Mouse (Mus musculus) activated CD4-positive, CD25-positive, alpha-beta regulatory T cell, adult 4 months (primary cell): ENCODE measurements around the gene Naa10. TPM values are rescaled to one million over a fixed set of nuclear protein-coding genes. Genes with fewer than 3 reads are reported as not detected.

Source experiments
- ATAC-seq: one replicate; pipeline ENCODE4 v1.8.0; 2017
- polyA plus RNA-seq, 2 experiments: library from polyadenylated mRNA; unstranded; fragments of 100-300 nt; shearing (Covaris generic); gene quantifications; one replicate each; pipeline ENCODE4 v1.2.1; 2017

Gene Naa10
- polyA plus RNA-seq, result 100 to 1,000 TPM; 185 to 192 TPM

DNA sequence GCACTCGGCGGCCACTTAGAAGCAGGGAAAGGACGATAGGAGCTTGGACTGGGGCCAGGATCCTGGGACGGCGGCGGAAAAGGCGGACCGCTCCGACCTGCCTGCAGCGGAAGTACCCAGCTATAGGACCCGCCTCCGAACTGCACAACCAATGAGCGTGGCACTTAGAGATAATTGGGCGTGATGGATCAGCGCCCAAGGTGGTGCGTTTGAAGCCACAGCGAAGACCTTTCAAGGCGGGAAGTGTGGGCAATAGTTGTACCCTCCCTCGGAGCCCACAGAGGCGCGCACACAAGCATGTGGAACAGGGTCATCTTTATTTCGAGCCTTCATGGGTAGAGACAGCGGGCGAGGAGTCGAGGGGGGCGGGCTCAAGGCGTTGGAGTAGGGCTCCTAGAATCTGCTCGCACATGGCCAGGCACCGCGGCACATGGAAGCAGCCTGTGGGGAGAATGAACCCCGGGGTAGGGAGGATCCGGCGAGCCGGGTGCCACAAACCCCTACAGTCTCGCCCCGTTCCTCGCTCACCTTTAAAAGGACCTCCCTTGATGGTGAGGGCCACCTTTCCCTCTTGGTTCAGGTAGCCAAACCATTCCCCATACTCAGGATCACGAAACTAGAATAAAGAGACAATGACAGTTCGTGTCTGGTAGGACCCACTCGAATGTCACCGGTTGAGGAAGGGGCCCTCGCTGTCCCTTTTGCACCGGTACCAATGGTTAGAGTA, at the start of gene Naa10, which contains the start of gene Arhgap4:
TSS of gene Naa10 (minus strand) at position 122 of the 727 bp plus-strand sequence.
TSS of gene Arhgap4 (minus strand) at position 48 of the 727 bp plus-strand sequence.
- ATAC-seq, result peak; percentile 96

DNA sequence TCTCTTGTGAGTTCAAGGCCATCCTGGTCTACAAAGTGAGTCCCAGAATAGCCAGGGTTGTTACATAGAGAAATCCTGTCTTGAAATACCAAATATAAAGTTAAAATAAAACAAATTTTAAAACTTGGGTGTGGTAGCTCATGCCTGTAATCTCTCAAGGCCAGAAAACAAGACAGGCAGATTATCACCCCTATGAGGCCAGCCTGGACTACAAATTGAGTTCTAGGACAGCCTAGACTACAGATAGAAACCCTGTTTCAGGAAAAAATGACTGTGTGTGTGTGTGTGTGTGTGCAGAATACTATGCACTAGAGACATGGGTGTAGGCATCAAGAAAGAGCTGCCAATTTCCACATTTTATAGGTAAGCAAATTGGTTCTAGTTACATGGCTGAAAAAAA, 49.0 kb upstream of the Naa10 start:
- no peak for ATAC-seq

DNA sequence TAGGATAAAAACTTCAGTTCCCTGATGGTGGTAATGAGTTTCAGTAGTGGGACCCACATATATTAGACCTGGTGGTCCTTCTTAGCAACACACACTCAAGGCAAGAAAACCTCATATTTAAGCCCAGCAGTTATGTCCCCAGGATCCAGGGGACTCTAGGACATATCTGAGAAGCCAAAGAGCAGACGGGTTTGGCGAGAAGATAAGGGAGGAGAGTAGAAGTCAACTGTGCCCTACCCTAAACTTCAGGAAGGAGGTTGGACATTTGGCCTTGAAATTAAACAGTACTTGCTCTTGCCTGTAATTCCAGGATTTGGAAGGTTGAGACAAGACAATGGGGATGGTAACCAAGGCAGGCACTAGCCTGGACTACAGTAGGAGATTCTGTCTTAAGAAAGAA, 48.0 kb upstream of the Naa10 start:
- ATAC-seq, result no peak

DNA sequence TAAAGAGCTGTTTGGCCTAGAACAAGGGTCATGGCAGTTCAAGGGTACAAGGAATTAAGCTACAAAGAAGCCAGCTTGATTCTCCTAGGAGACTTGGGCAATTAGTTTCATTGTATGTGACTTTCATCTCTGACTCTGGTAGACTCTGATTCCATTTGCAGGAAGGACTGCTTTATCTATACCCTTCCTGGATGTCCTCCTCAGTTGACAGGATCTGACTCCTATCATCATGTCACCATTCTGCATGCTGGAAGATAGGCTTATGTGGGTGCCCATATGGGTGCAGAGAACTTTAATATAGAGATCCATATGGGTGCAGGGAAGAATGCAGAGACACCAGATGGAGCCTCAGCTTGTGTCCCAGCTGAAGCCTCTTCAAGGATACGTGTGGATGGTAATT, 47.4 kb upstream of the Naa10 start:
- ATAC-seq, result no peak

DNA sequence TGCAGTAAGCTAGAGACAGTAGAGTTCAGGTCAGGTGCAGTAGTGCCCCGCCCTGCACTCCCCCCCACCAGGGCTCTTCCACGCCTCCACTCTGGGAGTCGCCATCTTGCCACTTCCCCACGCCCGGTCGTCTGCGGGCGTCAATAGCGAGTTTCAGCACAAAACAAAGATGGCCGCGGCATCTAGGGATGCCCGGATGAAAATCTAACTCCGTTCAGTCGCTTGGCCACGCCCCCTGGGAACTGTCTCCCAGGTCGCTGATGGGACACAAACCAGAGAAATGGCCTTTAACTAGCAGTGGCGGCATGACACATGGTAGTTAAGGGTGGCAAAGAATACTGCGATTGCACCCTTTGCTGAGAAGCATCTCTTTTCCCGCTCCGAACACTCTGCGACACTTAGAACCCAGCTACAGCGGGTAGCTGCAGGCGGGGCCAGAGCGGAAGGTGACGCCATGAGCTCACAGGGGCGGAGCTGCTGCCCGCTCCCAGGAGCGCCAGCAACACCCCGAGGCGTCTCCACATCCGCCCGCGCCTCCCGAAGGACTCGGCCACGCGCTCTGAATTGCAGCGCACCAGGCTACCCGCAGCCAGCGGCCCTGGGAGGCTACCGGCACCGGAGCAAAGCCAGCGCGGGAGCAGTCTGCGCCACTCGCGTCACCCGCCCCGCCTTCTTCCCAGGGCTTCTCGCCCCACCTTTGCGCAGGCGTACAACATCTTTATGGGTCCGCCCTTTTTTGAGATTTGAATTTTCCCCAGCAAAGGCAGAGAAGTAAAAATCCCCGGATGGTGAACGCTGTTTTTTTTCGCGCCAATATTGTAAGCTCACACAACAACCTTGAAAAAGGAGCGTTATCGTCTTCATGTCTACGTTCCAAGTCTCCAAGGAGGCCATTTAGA, 45.7 kb upstream of the Naa10 start:
- peak; percentile 55 for ATAC-seq

DNA sequence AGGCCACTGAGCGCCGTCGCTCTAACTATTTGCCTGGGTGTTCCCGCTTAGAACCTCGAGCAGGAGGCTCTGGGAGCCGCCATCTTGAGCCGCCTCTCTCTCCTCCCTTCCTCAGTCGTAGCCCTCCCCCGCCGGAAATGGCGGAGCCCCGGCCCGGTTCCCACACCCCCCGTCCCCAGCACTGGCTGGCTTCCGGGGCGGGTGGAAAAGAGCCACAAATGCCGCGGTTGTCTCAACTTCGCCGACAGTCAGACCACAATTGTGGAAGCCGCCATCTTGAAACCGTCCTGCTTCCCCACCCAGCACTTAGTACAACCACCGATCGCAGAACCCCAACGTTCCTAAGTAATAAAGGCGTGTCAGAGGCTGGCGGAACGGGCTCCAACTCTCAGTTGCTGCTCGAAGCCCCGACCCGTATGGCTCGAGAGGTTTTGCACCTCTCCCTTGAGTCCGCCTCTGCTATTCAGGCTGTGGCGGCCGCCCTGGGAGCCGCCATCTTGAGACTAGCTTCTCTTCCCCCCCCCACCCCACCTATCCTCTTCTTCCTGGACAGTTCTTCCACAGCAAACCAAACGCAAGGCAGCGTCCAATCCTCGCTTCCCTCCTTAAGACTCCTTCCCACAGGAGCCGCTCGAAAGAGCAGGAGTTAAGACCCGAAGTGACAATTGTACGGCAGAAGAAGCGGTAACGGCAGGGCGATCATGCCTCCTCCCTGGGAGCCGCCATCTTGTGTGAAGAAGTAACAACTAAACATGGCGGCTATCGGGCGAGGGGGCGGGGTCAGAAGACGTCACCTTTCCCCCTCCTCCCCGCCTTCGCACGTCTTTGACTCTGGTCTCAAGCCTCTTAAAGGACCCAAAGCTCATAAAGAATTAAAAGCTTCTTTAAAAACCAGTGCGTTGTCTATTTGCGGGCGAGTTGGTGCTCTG, 44.8 kb upstream of the Naa10 start, which contains the start of gene Hcfc1:
TSS of gene Hcfc1 (minus strand) at position 110 of the 929 bp plus-strand sequence.
- ATAC-seq, result peak; percentile 31

DNA sequence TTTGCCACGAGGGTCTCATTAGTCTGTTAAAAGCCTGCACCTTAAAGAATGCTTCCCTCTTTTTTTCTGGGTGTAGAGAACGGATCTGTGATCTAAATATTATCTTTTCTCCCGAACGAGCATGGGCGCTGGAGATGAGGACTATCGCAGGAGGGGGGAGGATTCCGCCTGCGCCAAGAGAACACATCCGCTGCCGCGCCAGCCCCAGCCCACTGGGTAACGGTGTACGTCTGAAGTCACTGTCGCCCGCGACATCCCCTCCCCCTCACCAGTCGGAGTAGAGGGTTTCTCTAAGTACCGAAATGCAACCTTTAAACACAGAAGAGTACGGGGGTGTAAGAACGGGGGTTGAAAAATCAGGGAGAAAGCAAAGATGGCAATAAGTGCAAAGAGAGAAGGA, 43.6 kb upstream of the Naa10 start:
- ATAC-seq, result peak; percentile 22

DNA sequence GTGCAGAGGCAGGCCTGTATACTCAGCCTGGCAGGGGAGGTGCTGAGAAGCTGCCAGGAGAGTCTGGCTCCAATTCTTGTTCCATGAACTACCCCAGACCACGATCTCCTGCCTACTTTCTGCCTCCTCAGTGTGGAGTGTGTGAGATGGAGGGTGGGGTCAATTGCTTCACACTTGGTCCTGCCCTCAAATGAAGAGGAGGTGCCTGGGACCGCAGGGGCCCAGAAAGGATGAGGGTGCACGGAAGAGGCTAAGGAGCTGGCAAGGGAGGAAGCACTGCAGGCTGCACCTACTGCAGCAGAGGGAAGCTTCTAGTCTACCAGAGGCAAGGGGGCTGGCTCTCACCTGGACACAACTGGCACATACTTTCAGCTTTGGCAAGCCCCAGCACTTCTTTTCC, 42.6 kb upstream of the Naa10 start:
- peak; percentile 34 for ATAC-seq

DNA sequence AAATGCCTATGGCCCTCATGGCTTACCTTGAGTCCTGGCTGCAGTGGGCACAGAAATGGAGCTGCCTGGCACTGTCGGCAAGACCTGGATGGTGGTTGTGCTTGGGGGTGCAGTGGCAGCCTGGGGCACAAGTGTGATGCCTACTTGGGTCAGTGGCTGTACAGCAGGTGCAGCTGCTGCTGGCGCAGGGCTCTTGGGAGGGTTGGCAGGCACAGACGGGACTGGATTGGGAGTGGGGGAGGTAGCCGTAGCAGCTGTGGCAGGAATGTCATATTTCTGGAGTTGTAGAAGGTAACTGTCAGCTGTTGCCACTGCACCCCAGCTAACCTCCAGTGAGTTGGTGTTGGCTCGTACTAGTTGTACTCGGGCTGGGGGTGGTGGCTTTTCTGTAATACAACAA, 33.2 kb upstream of the Naa10 start:
- no peak for ATAC-seq

DNA sequence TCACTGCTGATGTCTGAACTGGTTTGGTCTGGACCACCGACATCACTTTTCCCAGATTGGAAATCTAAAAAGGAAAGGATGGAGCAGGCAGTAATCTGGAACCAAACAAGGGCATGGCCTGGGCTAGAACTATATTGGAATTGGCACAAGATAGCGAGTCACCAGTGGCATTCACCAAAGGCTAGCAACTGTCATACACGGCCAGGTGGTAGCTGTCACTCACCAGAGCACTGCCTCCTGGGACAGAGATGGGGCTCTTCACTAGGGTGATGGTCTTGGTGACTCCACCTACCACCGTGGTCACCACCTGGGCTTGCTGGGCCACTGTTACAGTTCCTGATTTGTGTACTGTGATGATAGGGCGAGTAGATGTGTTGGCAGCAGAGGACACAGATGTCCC, 30.9 kb upstream of the Naa10 start:
- ATAC-seq, result no peak

DNA sequence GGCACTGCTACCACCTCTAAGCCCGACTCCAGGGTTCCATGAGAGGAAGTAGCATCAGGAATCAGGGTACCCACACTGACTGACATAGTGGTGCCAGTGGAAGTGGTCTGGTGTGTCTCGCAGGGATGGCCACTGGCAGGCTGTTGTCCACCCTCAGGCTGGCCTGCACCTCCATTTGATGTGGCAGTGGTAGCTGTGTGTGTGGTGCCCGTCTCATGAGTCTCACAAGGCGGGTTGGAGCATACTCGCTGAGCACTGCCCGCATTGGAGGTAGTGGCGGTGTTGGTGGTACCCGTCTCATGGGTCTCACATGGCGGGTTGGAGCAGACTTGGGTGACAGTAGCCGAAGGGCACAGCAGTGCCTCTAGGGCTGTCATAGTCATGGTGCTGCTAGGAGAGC, 27.6 kb upstream of the Naa10 start:
- ATAC-seq, result no peak

DNA sequence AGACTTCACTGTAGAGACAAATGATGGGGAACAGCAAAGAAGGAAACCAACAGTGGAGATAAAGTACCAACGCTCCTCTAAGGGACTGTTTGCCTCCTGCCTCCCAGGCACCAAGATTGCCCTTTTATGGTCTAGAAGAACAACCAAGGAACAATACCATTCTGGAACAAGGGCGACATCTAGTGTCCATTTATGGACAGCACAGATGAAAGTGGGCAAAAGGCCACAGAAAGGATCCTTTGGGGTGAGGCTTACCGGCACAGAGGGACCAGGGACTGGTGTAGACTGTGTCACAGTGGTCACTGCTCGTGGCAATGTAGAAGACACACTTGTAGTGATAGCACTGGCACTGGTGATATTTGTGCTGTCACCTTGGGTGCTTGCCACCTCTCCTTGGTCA, 26.9 kb upstream of the Naa10 start:
- peak; percentile 73 for ATAC-seq

DNA sequence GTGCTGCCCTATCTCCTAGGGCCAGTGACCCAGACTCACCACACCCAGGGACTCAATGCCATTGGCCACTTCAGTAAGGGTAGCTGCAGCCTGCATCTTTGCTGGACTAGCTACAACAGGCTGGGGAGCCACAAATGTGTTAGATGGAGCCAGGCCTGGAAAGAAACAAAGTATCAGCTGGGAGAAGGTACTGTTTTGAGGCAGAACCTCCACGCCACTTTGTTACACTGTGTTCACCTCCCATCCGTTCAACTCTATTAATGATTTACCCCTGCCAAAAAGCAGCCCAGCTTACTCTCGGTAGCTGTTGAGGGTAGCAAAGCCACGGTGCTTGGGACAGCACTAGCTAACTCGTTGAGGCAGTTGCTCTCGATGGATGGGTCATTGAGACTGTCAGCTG, 25.2 kb upstream of the Naa10 start:
- ATAC-seq, result no peak

DNA sequence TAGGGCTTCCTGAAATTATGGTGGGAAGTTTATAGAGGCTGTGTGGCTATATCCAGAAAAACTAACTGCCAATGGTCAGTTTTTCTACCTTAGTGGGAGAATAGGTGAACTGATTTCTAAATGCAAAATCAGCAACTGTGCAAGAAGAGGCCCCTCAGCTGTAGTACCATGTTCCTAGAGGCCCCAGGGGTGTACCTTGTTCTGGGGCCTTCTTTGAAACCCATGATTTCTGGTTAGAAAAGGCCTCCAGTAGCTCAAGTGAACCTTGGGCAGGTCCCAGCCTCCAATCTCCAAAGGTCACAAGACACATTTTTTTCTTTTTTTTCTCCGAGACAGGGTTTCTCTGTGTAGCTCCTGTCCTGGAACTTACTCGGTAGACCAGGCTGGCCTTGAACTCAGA, 20.6 kb upstream of the Naa10 start:
- no peak for ATAC-seq

DNA sequence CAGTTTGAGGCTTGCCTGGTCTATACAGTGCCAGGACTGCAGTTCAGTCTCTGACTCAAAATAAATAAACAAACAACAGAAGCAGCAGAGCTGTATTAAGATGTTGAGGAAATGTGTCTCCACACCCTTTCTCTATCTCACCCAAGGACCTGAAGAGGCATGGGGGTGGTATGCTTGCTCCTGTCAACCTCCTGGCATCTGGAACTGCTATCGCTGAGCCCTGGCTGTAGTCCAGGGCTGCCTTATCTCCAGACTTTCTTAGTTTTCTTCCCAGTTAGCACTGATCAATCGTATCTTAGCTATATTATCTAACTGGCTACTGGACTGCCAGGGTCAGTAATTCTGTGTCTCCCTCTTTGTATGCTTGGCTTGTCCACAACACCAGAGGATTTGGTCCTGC, 20.1 kb upstream of the Naa10 start:
- no peak for ATAC-seq

DNA sequence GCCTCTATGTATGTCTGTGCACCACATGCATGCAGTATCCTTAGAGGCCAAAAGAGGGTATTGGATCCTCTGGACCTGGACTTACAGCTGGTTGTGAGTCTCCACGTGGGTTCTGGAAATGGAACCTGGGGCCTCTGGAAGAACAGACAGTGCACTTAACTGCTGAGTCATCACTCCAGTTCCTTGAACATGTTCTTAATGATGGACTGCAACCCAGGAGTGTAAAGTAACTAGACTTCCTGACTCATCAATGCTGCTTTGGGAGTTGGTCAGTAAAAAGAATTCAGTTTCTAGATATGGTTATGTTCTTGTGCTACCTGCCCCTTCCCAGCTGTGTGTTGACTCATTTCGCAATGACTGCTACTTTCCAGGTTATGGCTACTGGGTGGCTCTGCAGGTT, 10.1 kb upstream of the Naa10 start:
- ATAC-seq, result no peak

DNA sequence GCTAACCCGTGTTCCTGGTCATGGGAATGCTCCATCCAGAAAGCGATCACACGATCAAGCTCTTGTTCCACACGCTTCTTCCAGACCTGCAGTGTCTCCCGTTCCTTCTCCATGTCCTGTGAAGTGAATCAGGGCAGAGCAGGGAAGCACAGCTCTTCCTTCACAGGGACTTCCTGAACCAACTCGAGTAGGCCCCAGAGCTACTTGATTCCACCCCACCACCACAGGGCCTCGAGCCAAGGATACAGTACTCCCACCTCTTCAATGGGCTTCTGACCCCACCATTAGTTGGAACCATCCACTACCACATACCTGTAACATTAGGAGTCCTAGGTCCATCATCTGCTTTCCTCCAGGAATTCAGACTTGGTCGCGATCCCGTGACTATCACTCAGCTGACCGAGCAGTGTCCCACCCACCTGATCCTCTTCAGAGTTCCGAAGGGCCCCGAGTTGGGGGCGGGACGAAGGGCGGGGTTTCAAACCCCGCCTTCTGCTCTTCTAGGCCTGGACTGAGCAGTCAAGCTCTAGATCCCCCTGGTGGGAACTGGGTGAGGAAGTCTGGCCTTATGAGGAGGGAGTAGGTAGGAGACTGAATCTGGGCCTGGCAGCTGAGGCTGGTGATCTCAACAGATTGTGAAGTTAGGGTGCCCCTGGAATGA, 8.8 kb upstream of the Naa10 start, which contains the start of gene Renbp:
TSS of gene Renbp (minus strand) at position 449 of the 661 bp plus-strand sequence.
- peak; percentile 52 for ATAC-seq

DNA sequence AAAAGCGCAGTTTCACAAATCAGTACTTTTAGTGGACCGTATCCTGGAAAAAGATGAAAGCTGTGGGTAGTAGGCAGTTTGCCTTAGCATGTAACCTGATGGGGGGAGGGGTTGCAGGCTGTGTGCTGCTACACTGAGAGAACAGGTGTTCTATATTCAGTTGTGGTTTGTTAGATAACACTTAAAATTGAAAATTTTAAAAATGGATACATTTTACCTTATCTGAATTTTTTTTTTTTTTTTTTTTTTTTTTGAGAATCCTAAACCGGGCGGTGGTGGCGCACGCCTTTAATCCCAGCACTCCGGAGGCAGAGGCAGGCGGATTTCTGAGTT, 772 bp upstream of the Naa10 start:
- no peak for ATAC-seq

DNA sequence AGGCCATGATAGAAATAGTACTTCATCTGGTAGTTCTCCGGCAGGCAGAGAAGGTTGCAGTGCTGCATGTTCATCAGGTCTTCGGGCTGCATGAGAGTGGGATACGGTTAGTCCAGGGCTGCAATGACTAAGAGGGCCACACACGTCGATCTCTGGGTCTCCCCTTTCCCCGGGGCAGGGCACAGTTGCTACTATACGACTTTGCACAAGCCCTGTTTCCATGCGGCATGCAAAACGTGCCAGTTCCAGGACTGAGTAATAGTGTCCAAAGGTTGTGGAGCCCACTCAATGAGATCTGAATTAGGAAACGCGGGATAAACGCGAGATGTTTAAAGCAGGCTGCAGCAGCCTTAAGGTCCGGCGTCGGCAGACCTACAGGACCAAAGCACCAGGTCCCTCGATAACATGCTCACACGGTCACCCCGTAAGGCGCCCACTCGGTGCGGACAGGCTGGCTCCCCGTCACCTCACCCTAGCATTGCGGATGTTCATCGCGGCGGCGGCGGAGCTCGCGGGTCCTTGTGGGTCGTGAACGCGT, 390 bp downstream of the Naa10 start:
- peak; percentile 11 for ATAC-seq

DNA sequence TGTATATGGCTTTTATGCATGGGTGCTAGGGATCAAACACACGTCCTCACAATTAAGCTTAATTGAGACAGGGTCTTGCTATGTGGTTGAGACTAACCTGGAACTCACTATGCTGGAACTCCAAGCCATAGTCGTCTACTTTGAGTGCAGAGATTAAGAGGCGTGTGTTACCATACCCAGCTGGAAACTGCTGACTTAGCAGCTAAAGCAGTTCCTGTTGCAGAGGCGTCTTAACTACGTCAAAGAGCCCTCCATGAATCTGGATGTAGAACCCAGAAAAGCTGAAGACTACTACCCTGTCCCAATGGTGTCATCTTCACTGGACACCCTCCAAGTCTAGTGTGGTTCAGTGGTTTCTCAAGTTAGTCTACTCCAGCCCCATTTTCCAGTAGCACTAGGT, 3.1 kb downstream of the Naa10 start:
- ATAC-seq, result no peak

DNA sequence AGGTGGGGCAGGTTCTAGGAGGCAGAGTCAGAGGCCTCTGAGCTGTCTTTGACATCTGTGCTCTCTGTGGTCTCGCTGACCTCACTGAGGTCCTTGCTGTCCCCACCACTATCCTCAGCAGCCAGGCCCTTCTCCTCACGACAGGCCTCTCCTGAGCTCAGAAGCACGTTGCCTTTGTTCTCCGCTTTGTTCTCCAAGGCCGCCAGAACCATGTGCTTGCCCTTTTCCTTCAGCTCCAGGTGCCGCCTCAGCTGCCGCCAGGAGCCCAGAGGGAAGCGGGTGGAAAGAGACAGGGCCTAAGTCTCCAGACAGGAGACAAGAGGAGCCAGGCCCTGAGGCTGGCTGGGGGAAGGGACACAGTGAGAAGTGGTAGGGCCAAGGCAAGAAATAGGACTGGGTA, 4.8 kb downstream of the Naa10 start:
- no peak for ATAC-seq
